Mouse (Mus musculus): ENCODE measurements around the gene Tmco1. TPM values are rescaled to one million over a fixed set of nuclear protein-coding genes. Genes with fewer than 3 reads are reported as not detected.
"Not testable (repeated sequence)": the region's sequence is repeated elsewhere in the genome, so short reads cannot be mapped to it uniquely, and the experiment has no call there.

Gene Tmco1
- polyA plus RNA-seq, 1 experiment: 70.5 TPM

DNA sequence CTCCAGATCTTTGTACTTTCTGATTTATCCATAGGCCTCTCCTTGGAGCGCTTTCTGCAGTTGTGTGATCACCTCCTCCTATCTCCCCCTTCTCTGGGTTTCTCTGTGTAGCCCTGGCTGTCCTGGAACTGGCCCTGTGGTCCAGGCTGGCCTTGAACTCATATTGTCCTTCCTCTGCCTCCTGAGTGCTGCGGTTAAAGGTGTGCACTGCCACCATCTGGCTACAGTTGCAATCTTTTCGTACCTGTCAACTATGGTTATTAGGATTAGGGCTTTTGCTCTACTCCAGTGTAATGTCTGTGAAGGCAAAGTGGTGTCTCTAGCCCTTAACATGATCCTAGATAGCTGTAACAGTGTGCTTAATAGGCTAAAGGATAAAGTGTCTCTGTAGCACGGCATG is 5.0 kb downstream of the Tmco1 start:
- WGBS: 93% methylated on average over 4 of the region's 4 CpGs
- DNase-seq (ENCODE audit: low read depth, low spot score): no peak

- 96% methylated on average over 6 of the region's 6 CpGs for WGBS
- DNase-seq (ENCODE audit: low read depth, low spot score): no peak
Measured at GRCm38 (mm10) chr1:167321691-167322090, 13.5 kb downstream of the Tmco1 start.

- no peak for DNase-seq (ENCODE audit: low read depth, low spot score)
- WGBS: 90% methylated on average over 6 of the region's 6 CpGs
Measured at GRCm38 (mm10) chr1:167328776-167329175, 20.6 kb downstream of the Tmco1 start.

DNA sequence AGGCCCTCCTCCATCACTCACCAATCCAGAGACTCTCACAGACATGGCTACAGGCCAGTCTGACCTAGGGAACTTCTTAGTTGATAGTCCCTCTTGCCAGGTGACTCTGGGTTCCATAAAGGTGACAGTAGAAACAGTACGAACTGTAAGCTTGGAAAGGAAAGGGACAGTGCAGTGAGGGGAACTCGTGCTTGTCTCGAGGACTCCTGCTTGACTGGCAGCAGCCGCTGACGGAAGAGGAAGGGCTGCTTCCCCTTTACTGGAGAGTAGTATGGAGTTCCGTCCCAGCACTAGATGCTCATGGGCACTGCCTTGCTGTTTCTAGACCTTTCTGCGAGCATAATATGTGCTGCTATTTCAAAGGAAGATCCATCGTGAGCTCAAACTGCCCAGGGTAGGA is 22.9 kb downstream of the Tmco1 start:
- WGBS: 89% methylated on average over 8 of the region's 8 CpGs
- no peak for DNase-seq (ENCODE audit: low read depth, low spot score)

DNA sequence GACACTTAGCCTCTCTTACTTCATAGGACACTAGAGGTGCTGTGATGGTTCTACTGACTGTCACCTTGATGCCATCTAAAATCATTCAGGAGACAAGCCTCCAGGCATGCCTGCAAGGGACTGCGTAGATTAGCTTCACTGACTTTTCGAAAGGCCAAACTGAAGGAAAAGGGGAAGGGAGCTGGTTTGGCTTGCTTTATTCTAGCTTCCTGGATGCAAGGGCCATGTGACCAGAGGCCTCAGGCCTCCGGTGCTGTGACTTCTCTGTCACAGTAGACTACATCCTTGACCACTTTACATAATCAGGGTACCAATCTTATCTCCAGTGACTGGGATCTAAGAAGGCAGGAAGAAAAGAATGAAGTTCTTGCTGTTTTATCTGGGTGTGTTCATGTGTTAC is 28.2 kb downstream of the Tmco1 start:
- WGBS: 81% methylated on average over 3 of the region's 3 CpGs
- no peak for DNase-seq (ENCODE audit: low read depth, low spot score)

DNA sequence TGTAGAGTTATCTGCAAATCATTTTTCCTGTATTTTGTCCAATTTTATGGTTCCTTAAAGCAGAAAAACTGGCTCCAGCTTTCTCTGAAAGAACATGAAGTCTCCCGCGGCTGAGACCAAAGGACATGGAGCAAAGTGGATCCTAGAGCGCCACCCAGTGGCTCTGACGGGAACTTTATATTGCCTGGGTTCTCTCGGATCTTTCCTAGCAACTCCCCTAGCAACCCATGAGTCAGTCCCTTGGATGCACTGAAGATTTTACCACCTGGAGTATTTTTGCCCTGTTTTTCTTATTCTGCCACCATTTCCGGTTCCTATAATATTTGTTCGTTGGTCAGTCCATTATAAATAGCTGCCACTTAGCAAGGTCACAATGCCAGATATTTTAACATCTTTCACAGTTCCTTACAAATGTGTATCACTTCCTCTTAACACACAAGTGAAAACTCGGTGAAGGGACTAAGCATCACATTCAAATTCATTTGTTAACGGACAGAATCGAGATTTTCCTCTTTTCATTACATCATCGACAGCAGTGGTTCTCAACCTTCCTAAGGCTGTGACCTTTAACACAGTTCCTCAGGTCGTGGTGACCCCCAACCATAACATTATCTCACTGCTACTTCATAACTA is 29.4 kb downstream of the Tmco1 start:
- 18% methylated on average over 12 of the region's 12 CpGs for WGBS
- DNase-seq (ENCODE audit: low read depth, low spot score): peak; percentile 84

- WGBS: 71% methylated on average over 9 of the region's 9 CpGs
- DNase-seq (ENCODE audit: low read depth, low spot score): no peak
Measured at GRCm38 (mm10) chr1:167339177-167339781, 31.1 kb downstream of the Tmco1 start.

DNA sequence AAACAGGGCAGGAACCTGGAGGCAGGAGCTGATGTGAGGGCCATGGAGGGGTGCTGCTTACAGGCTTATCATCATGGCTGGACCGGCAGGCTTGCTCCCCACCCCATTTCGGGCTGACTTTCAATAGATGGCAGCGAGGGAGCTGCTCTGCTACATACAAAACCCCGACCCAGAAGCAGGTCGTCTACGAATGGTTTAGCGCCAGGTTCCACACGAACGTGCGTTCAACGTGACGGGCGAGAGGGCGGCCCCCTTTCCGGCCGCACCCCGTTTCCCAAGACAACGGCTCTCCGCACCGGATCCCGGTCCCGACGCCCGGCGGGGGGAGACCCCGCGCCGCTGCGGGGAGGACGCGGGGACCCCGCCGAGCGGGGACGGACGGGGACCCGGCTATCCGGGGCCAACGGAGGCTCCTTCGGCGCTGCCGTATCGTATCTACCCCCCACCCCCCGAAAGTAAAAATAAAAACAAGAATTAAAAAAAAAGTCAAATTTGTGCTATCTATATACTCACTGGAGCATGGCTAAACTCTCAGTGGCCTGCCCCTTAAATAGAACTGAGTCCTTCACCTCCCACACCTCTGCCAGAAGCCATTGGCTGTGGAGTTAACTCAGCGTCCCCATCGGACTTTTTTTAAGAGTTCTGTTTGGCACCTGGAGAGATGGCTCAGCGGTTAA is 32.1 kb downstream of the Tmco1 start:
- no peak for DNase-seq (ENCODE audit: low read depth, low spot score)
- WGBS: 1% methylated on average over 47 of the region's 47 CpGs

- WGBS: 96% methylated on average over 3 of the region's 3 CpGs
- no peak for DNase-seq (ENCODE audit: low read depth, low spot score)
Measured at GRCm38 (mm10) chr1:167340910-167341528, 32.8 kb downstream of the Tmco1 start.

DNA sequence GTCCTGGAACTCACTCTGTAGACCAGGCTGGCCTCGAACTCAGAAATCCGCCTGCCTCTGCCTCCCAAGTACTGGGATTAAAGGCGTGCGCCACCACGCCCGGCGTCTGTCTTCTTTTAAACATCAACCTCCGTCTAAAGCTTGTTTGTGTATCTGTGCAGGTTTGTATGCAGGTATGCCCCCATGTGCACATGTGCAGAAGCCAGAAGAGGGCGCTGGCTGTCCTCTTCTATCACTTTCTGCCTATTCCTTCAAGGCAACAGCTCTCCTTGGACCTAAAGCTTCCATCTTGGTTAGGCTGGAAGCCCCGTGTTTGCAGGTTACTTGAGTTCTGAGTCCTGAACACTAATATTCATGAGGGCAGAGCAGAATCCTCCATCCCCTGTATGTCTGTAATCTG is 34.7 kb downstream of the Tmco1 start:
- DNase-seq (ENCODE audit: low read depth, low spot score): no peak
- 89% methylated on average over 10 of the region's 10 CpGs for WGBS

DNA sequence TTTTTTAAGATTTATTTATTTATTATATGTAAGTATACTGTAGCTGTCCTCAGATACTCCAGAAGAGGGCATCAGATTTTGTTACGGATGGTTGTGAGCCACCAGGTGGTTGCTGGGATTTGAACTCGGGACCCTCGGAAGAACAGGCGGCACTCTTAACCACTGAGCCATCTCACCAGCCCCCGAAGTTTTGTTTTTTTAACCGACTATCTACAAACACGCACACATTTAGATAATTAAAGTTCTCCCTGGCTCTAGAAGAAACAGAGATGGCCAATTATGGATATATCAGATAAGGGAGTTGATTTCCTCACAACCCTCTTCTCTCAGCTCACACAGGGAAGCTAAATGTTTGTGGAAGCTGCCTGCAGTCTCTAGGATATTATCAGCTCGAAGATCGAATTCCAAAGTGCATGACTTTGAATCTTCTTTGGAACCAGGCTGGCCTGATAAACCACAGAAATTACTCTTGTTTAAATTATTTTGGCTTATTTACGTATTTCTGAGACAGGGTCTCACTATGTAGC is 37.9 kb downstream of the Tmco1 start:
- WGBS: 85% methylated on average over 10 of the region's 10 CpGs
- not testable (repeated sequence) for DNase-seq (ENCODE audit: low read depth, low spot score)

DNA sequence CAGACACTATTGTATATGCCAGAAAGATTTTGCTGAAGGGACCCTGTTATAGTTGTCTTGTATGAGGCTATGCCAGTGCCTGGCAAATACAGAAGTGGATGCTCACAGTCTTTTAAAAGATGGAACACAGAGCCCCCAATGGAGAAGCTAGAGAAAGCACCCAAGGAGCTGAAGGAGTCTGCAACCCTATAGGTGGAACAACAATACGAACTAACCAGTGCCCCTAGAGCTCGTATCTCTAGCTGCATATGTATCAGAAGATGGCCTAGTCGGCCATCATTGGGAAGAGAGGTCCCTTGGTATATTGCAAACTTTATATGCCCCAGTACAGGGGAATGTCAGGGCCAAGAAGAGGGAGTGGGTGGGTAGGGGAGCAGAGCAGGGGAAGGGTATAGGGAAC is 41.0 kb downstream of the Tmco1 start:
- not testable (repeated sequence) for DNase-seq (ENCODE audit: low read depth, low spot score)
- 48% methylated on average over 3 of the region's 3 CpGs for WGBS

GRCm38 (mm10) chr1:167349815-167350596 is 41.8 kb downstream of the Tmco1 start, which contains the start of gene Aldh9a1:
Gene Aldh9a1 (plus strand): TSS chr1:167349991.
- peak; percentile 67 for DNase-seq (ENCODE audit: low read depth, low spot score)
- WGBS: under 1% methylated on average over 55 of the region's 55 CpGs

- DNase-seq (ENCODE audit: low read depth, low spot score): no peak
- 26% methylated on average over 13 of the region's 13 CpGs for WGBS
Measured at GRCm38 (mm10) chr1:167350597-167351415, 42.6 kb downstream of the Tmco1 start.

GRCm38 (mm10) chr1:167352403-167352802 is 44.2 kb downstream of the Tmco1 start:
- WGBS: 40% methylated on average over 14 of the region's 14 CpGs
- DNase-seq (ENCODE audit: low read depth, low spot score): no peak

DNA sequence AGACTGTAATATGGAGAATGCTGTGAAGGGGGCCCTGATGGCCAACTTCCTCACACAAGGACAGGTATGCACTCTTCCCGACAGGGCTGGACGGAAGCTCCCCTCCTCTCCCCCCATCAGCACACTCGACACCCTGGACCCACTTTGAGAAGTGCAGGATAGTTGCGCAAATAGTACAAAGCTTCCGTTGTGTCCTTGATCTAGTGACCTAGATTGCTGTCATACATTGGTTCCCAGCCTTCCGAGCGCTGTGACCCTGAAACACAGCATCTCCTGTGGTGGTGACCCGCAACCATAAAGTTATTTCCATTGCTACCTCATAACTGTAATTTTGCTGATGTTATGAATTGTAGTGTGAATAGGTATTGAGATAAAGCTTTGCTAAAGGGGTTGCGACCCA is 49.2 kb downstream of the Tmco1 start:
- no peak for DNase-seq (ENCODE audit: low read depth, low spot score)
- WGBS: 92% methylated on average over 9 of the region's 9 CpGs

- 83% methylated on average over 9 of the region's 9 CpGs for WGBS
- no peak for DNase-seq (ENCODE audit: low read depth, low spot score)
Measured at GRCm38 (mm10) chr1:167358731-167359130, 50.6 kb downstream of the Tmco1 start.

DNA sequence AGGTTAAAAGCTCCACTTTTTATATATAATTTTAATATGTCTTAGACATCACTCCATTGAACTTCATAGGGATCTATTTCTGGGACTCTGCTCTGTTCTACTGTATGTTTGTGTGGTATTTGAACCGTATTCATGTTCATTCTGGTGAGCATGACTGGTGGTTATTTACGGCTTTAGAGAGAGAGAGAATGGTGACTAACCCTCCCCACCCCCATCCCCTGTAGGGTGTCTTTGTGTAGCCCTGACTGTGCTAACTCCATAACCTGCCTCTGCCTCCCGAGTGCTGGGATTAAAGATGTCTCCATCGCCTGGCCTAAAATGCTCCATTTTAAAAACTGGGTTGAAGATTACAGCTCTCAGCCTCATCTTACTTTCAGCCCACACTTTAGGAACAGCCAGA is 52.1 kb downstream of the Tmco1 start:
- DNase-seq (ENCODE audit: low read depth, low spot score): no peak
- WGBS: 88% methylated on average over 4 of the region's 4 CpGs

GRCm38 (mm10) chr1:167362819-167363218 is 54.6 kb downstream of the Tmco1 start:
- WGBS: 79% methylated on average over 4 of the region's 4 CpGs

More at GRCm38 (mm10) chr1:167362819-167363218, 54.6 kb downstream of the Tmco1 start:
- DNase-seq (ENCODE audit: low read depth, low spot score): no peak

Data from large intestine, adult 2 months (tissue).